Mouse (Mus musculus) kidney, embryonic 15.5 days (tissue): ENCODE results near the gene Sh3d19. TPM values are rescaled to one million over a fixed set of nuclear protein-coding genes. Genes with fewer than 3 reads are reported as not detected.

Source experiments
- ATAC-seq: fragments of 200-750 bp; cut with Nextera tagmentation; replicated peaks from 2 replicates; pipeline ENCODE4 v1.8.0; 2017; ENCODE audit warnings: moderate TSS enrichment; ENCODE audit not compliant: low FRiP score
- H3K27ac ChIP-seq: fragments of 300-500 bp; sonication (generic); 2 replicates; pipeline ENCODE4 v1.5.1; 2015; ENCODE audit warnings: mild to moderate bottlenecking, inconsistent platforms
- H3K27me3 ChIP-seq: fragments of 300-500 bp; sonication (generic); 2 replicates; pipeline ENCODE4 v1.6.1; 2015; ENCODE audit warnings: inconsistent platforms
- H3K36me3 ChIP-seq: fragments of 300-500 bp; sonication (generic); 2 replicates; pipeline ENCODE4 v1.6.1; 2015; ENCODE audit warnings: inconsistent platforms
- H3K4me1 ChIP-seq: fragments of 300-500 bp; sonication (generic); 2 replicates; pipeline ENCODE4 v1.6.1; 2015; ENCODE audit warnings: inconsistent platforms
- H3K4me2 ChIP-seq: fragments of 300-500 bp; sonication (generic); 2 replicates; pipeline ENCODE4 v1.6.1; 2015; ENCODE audit warnings: moderate library complexity, mild to moderate bottlenecking, inconsistent platforms
- H3K4me3 ChIP-seq: fragments of 300-500 bp; sonication (generic); replicated peaks from 2 replicates; pipeline ENCODE4 v1.5.1; 2015; ENCODE audit warnings: mild to moderate bottlenecking, inconsistent platforms
- H3K9ac ChIP-seq: fragments of 300-500 bp; sonication (generic); 2 replicates; pipeline ENCODE4 v1.6.1; 2015; ENCODE audit warnings: mild to moderate bottlenecking, inconsistent platforms
- H3K9me3 ChIP-seq: fragments of 300-500 bp; sonication (generic); replicated peaks from 2 replicates; pipeline ENCODE4 v1.6.1; 2016; ENCODE audit warnings: inconsistent platforms
- WGBS: fragments of 180-500 bp; shearing (Covaris S2); methylation state at CpG from one replicate; pipeline ENCODE4 v1.1.7; 2015; ENCODE audit warnings: mixed read lengths; 5-methylcytosine and 5-hydroxymethylcytosine counted together
- polyA plus RNA-seq: library from polyadenylated mRNA; unstranded; fragments of >200 nt; fragmentation: Nextera tagmentation; extraction: Ambion mirVana; gene quantifications from 2 replicates; pipeline ENCODE4 v1.2.1, GENCODE M21; 2015

Sh3d19 gene
- polyA plus RNA-seq, 1 experiment from 2014 or later: 32.3 TPM

- Histone ChIP-seq H3K9ac (no peak overlapping the region), H3K27me3 (no peaks in the 10 kb centered on the region), H3K4me1 (no peaks in the 10 kb centered on the region), H3K9me3 (no peaks in the 10 kb centered on the region), H3K36me3 (peaks cover 55% of the 10 kb centered on the region), H3K4me3 (no peak overlapping the region), H3K27ac (no peak overlapping the region), H3K4me2 (no peak overlapping the region)
- ATAC-seq: peak; percentile 57; the same call in 1 of the 2 replicates
- 80% methylated on average over 8 of the region's 8 CpGs for WGBS
Observed at GRCm38 (mm10) chr3:86107637-86108539, 137.0 kb downstream of the Sh3d19 start.

- H3K4me3 ChIP-seq: no peak overlapping the region
- H3K4me2 ChIP-seq: no peak overlapping the region
- no peaks in the 10 kb centered on the region for H3K4me1 ChIP-seq
- no peaks in the 10 kb centered on the region for H3K27me3 ChIP-seq
- H3K36me3 ChIP-seq: peaks cover 53% of the 10 kb centered on the region
- peak; percentile 87 for ATAC-seq
- WGBS: 82% methylated on average over 4 of the region's 4 CpGs
- H3K9ac ChIP-seq: no peak overlapping the region
- no peaks in the 10 kb centered on the region for H3K9me3 ChIP-seq
- H3K27ac ChIP-seq: no peak overlapping the region
Observed at GRCm38 (mm10) chr3:86108576-86108975, 137.7 kb downstream of the Sh3d19 start.

- ATAC-seq: no peak
- Histone ChIP-seq H3K27ac (no peak overlapping the region), H3K27me3 (no peaks in the 10 kb centered on the region), H3K36me3 (peaks cover 50% of the 10 kb centered on the region), H3K4me3 (no peak overlapping the region), H3K9ac (no peak overlapping the region), H3K4me2 (no peak overlapping the region), H3K9me3 (no peaks in the 10 kb centered on the region), H3K4me1 (no peaks in the 10 kb centered on the region)
- WGBS: 89% methylated on average over 7 of the region's 7 CpGs
Observed at GRCm38 (mm10) chr3:86109099-86109498, 138.2 kb downstream of the Sh3d19 start.

- Histone ChIP-seq H3K9ac (no peak overlapping the region), H3K36me3 (peaks cover 50% of the 10 kb centered on the region)
Observed at GRCm38 (mm10) chr3:86110077-86110476, 139.2 kb downstream of the Sh3d19 start.

GRCm38 (mm10) chr3:86112766-86113165, 141.9 kb downstream of the Sh3d19 start:
- 89% methylated on average over 7 of the region's 7 CpGs for WGBS
- Histone ChIP-seq H3K27me3 (no peaks in the 10 kb centered on the region), H3K9ac (no peak overlapping the region), H3K36me3 (peaks cover 54% of the 10 kb centered on the region), H3K4me3 (no peak overlapping the region), H3K4me2 (no peak overlapping the region), H3K27ac (no peak overlapping the region), H3K9me3 (no peaks in the 10 kb centered on the region; the same call in 1 of the 2 replicates), H3K4me1 (0 out of 2 replicates have a peak, but pooled peaks cover 3% of the 10 kb centered on the region)
- no peak for ATAC-seq

More at GRCm38 (mm10) chr3:86110077-86110476, 139.2 kb downstream of the Sh3d19 start:
- Histone ChIP-seq H3K4me3 (no peak overlapping the region), H3K27me3 (no peaks in the 10 kb centered on the region), H3K4me1 (0 out of 2 replicates have a peak, but pooled peaks cover 3% of the 10 kb centered on the region), H3K4me2 (peak overlapping the region; percentile 34), H3K27ac (no peak overlapping the region), H3K9me3 (no peaks in the 10 kb centered on the region)
- ATAC-seq: no peak; the same call in 1 of the 2 replicates
- 20% methylated on average over 10 of the region's 10 CpGs for WGBS

- Histone ChIP-seq H3K27ac (no peak overlapping the region), H3K36me3 (peaks cover 48% of the 10 kb centered on the region), H3K4me2 (0 out of 2 replicates have a peak overlapping the region, but pooled peaks have one; percentile 20), H3K4me1 (peaks cover 10% of the 10 kb centered on the region; the same call in 1 of the 2 replicates), H3K9ac (no peak overlapping the region), H3K9me3 (no peaks in the 10 kb centered on the region; the same call in 1 of the 2 replicates), H3K27me3 (no peaks in the 10 kb centered on the region), H3K4me3 (no peak overlapping the region)
- ATAC-seq: no peak
- WGBS: 33% methylated on average over 12 of the region's 12 CpGs
Observed at GRCm38 (mm10) chr3:86114659-86115338, 143.9 kb downstream of the Sh3d19 start.

GRCm38 (mm10) chr3:86116951-86117350, 146.0 kb downstream of the Sh3d19 start:
- no peak overlapping the region for H3K27ac ChIP-seq
- WGBS: 93% methylated on average over 4 of the region's 4 CpGs
- H3K4me1 ChIP-seq: peaks cover 10% of the 10 kb centered on the region; the same call in 1 of the 2 replicates
- peaks cover 52% of the 10 kb centered on the region for H3K36me3 ChIP-seq
- no peak overlapping the region for H3K4me3 ChIP-seq
- H3K9ac ChIP-seq: no peak overlapping the region
- H3K9me3 ChIP-seq: no peaks in the 10 kb centered on the region; the same call in 1 of the 2 replicates
- ATAC-seq: no peak
- no peaks in the 10 kb centered on the region for H3K27me3 ChIP-seq
- no peak overlapping the region for H3K4me2 ChIP-seq

- Histone ChIP-seq H3K36me3 (peaks cover 57% of the 10 kb centered on the region), H3K4me2 (no peak overlapping the region), H3K27me3 (no peaks in the 10 kb centered on the region), H3K4me3 (no peak overlapping the region), H3K9ac (no peak overlapping the region), H3K27ac (no peak overlapping the region), H3K4me1 (peaks cover 10% of the 10 kb centered on the region; the same call in 1 of the 2 replicates), H3K9me3 (no peaks in the 10 kb centered on the region; the same call in 1 of the 2 replicates)
- no peak for ATAC-seq
- 63% methylated on average over 16 of the region's 16 CpGs for WGBS
Observed at GRCm38 (mm10) chr3:86119237-86119932, 148.5 kb downstream of the Sh3d19 start.

- H3K4me1 ChIP-seq: peaks cover 7% of the 10 kb centered on the region; the same call in 1 of the 2 replicates
- no peak overlapping the region for H3K4me2 ChIP-seq
- H3K27me3 ChIP-seq: no peaks in the 10 kb centered on the region
- no peak overlapping the region for H3K27ac ChIP-seq
- H3K9ac ChIP-seq: no peak overlapping the region
- peaks cover 62% of the 10 kb centered on the region for H3K36me3 ChIP-seq
- H3K4me3 ChIP-seq: no peak overlapping the region
- ATAC-seq: no peak
- H3K9me3 ChIP-seq: no peaks in the 10 kb centered on the region
Observed at GRCm38 (mm10) chr3:86122156-86122555, 151.2 kb downstream of the Sh3d19 start.

GRCm38 (mm10) chr3:86123251-86123746, 152.4 kb downstream of the Sh3d19 start:
- WGBS: 91% methylated on average over 8 of the region's 8 CpGs
- peaks cover 7% of the 10 kb centered on the region; the same call in 1 of the 2 replicates for H3K4me1 ChIP-seq
- H3K4me2 ChIP-seq: no peak overlapping the region
- H3K27ac ChIP-seq: no peak overlapping the region
- H3K9ac ChIP-seq: no peak overlapping the region
- no peaks in the 10 kb centered on the region for H3K27me3 ChIP-seq
- peaks cover 73% of the 10 kb centered on the region for H3K36me3 ChIP-seq
- H3K4me3 ChIP-seq: no peak overlapping the region
- no peaks in the 10 kb centered on the region for H3K9me3 ChIP-seq
- no peak for ATAC-seq

- ATAC-seq: 0 out of 2 replicates have a peak, but pooled peaks have one; percentile 29
- Histone ChIP-seq H3K27ac (no peak overlapping the region), H3K9me3 (no peaks in the 10 kb centered on the region), H3K4me2 (no peak overlapping the region), H3K4me1 (no peaks in the 10 kb centered on the region), H3K4me3 (no peak overlapping the region), H3K27me3 (no peaks in the 10 kb centered on the region), H3K9ac (no peak overlapping the region), H3K36me3 (peaks cover 62% of the 10 kb centered on the region)
- 14% methylated on average over 6 of the region's 6 CpGs for WGBS
Observed at GRCm38 (mm10) chr3:86129757-86130156, 158.8 kb downstream of the Sh3d19 start.
